Mouse (Mus musculus) neural tube, embryonic 12.5 days (tissue): ENCODE results near the gene Ppp1r15b. TPM values are rescaled to one million over a fixed set of nuclear protein-coding genes. Genes with fewer than 3 reads are reported as not detected.

Experiments used
- ATAC-seq: fragments of 200-750 bp; cut with Nextera tagmentation; 2 replicates; pipeline ENCODE4 v1.8.0; 2017; ENCODE audit warnings: low read depth, mild to moderate bottlenecking, moderate TSS enrichment, moderate library complexity; ENCODE audit not compliant: low FRiP score
- H3K27ac ChIP-seq: fragments of 300-500 bp; sonication (generic); 2 replicates; pipeline ENCODE4 v1.5.1; 2016
- H3K27me3 ChIP-seq: fragments of 300-500 bp; sonication (generic); replicated peaks from 2 replicates; pipeline ENCODE4 v1.6.1; 2016; ENCODE audit warnings: mild to moderate bottlenecking
- H3K36me3 ChIP-seq: fragments of 300-500 bp; sonication (generic); 2 replicates; pipeline ENCODE4 v1.6.1; 2016; ENCODE audit warnings: mild to moderate bottlenecking
- H3K4me1 ChIP-seq: fragments of 300-500 bp; sonication (generic); 2 replicates; pipeline ENCODE4 v1.6.1; 2016
- H3K4me2 ChIP-seq: fragments of 300-500 bp; sonication (generic); replicated peaks from 2 replicates; pipeline ENCODE4 v1.6.1; 2016; ENCODE audit warnings: mild to moderate bottlenecking
- H3K4me3 ChIP-seq: fragments of 300-500 bp; sonication (generic); 2 replicates; pipeline ENCODE4 v1.5.1; 2016
- H3K9ac ChIP-seq: fragments of 300-500 bp; sonication (generic); 2 replicates; pipeline ENCODE4 v1.6.1; 2016; ENCODE audit warnings: mild to moderate bottlenecking
- H3K9me3 ChIP-seq: fragments of 300-500 bp; sonication (generic); 2 replicates; pipeline ENCODE4 v1.6.1; 2016; ENCODE audit warnings: mild to moderate bottlenecking
- WGBS: fragments of 180-500 bp; shearing (Covaris S2); methylation state at CpG from one replicate; pipeline ENCODE4 v1.1.7; 2016; 5-methylcytosine and 5-hydroxymethylcytosine counted together
- polyA plus RNA-seq: library from polyadenylated mRNA; unstranded; fragments of >200 nt; fragmentation: Nextera tagmentation; extraction: Ambion mirVana; gene quantifications from 2 replicates; pipeline ENCODE4 v1.2.1, GENCODE M21; 2016

Ppp1r15b gene
- polyA plus RNA-seq, 1 experiment from 2014 or later, result 45.8 TPM

DNA sequence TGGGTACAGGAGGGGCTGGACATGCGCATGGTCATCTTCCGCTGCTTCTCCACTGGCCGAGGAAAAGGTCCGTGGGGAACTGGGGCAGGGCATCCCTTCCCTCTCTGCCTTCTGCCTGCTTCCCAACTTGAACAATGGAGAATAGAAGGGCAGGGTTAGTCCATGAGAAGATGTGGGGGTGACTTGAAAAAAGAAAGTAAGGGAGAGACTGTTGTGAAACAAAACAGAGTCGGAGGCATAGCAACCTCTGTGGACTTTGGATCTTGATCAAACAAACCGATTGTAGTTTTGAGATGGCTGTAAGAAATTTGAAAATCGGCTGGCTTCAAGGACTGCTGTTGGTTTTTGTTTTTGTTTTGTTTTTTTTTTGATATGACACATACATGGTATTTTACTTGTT lies 37.2 kb upstream of the Ppp1r15b start:
- whole genome bisulfite sequencing, result 94% methylated on average over 7 of the region's 7 CpGs
- H3K9ac ChIP-seq, result no peak overlapping the region
- no peak overlapping the region for H3K4me2 ChIP-seq
- H3K4me3 ChIP-seq, result no peak overlapping the region
- peaks cover 85% of the 10 kb centered on the region for H3K36me3 ChIP-seq
- H3K27me3 ChIP-seq, result no peaks in the 10 kb centered on the region
- H3K9me3 ChIP-seq, result no peaks in the 10 kb centered on the region
- no peak for ATAC-seq
- H3K27ac ChIP-seq, result no peak overlapping the region
- no peaks in the 10 kb centered on the region for H3K4me1 ChIP-seq

- Histone ChIP-seq H3K27me3 (no peaks in the 10 kb centered on the region), H3K4me2 (no peak overlapping the region), H3K9ac (no peak overlapping the region), H3K4me1 (no peaks in the 10 kb centered on the region), H3K4me3 (no peak overlapping the region), H3K9me3 (no peaks in the 10 kb centered on the region), H3K36me3 (peaks cover 93% of the 10 kb centered on the region), H3K27ac (no peak overlapping the region)
- 47% methylated on average over 17 of the region's 17 CpGs for WGBS
- ATAC-seq, result no peak
Observed at GRCm38 (mm10) chr1:133100980-133101798, 29.8 kb upstream of the Ppp1r15b start.

- H3K36me3 ChIP-seq, result peaks cover 92% of the 10 kb centered on the region
- ATAC-seq, result no peak
- no peak overlapping the region for H3K9ac ChIP-seq
- H3K27ac ChIP-seq, result no peak overlapping the region
- H3K9me3 ChIP-seq, result no peaks in the 10 kb centered on the region
- WGBS, result 86% methylated on average over 5 of the region's 5 CpGs
- no peak overlapping the region for H3K4me2 ChIP-seq
- no peaks in the 10 kb centered on the region for H3K4me1 ChIP-seq
- no peaks in the 10 kb centered on the region for H3K27me3 ChIP-seq
- H3K4me3 ChIP-seq, result no peak overlapping the region
Observed at GRCm38 (mm10) chr1:133102108-133102507, 28.8 kb upstream of the Ppp1r15b start.

DNA sequence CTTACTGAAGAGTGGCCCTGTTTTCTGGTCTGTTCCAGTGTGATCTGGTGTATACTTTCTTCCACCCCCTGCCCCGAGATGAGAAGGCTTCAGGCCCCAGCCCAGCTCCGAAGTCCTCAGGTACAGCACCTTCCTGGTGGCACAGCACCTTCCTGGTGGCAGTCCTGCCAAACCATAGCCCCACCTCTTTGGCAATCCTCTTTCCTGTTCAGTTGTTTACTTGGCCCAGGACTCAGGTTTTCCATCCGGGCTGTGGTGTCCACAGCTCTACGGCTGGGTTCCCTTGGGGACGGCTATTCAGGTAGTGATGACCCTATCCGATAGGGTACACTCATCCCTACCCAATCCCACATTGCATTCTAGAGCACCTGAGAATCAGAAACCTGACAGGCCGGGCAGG lies 27.6 kb upstream of the Ppp1r15b start:
- peaks cover 83% of the 10 kb centered on the region for H3K36me3 ChIP-seq

DNA sequence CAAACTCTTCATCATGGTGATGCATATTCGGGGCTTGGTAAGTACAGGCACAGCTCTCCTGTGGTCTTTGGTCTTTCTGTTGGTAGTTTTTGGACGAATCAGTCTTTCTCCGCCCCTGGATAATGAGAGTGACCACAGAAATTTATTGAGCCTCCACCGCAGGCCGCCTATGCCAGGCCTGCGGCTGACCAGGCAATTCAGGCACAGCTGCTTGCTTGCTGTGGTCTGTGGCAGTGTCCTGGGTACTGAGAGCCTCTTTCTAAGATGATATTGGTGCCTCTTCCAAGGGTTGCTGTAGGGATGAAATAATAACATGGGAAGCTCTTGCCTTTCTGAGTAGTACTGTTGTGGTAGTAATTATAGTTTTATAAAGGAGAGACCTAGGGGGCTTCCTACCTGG lies 27.1 kb upstream of the Ppp1r15b start:
- H3K4me2 ChIP-seq, result no peak overlapping the region
- H3K9me3 ChIP-seq, result no peaks in the 10 kb centered on the region
- WGBS, result 93% methylated on average over 6 of the region's 6 CpGs
- H3K4me3 ChIP-seq, result no peak overlapping the region
- H3K4me1 ChIP-seq, result no peaks in the 10 kb centered on the region
- H3K9ac ChIP-seq, result no peak overlapping the region
- H3K36me3 ChIP-seq, result peaks cover 78% of the 10 kb centered on the region
- no peak for ATAC-seq
- H3K27me3 ChIP-seq, result no peaks in the 10 kb centered on the region
- no peak overlapping the region for H3K27ac ChIP-seq

More for the DNA sequence above, 27.6 kb upstream of the Ppp1r15b start:
- Histone ChIP-seq H3K4me2 (no peak overlapping the region), H3K4me3 (no peak overlapping the region), H3K4me1 (no peaks in the 10 kb centered on the region), H3K27me3 (no peaks in the 10 kb centered on the region), H3K9ac (no peak overlapping the region), H3K27ac (no peak overlapping the region), H3K9me3 (no peaks in the 10 kb centered on the region)
- WGBS, result 95% methylated on average over 7 of the region's 7 CpGs
- no peak for ATAC-seq

DNA sequence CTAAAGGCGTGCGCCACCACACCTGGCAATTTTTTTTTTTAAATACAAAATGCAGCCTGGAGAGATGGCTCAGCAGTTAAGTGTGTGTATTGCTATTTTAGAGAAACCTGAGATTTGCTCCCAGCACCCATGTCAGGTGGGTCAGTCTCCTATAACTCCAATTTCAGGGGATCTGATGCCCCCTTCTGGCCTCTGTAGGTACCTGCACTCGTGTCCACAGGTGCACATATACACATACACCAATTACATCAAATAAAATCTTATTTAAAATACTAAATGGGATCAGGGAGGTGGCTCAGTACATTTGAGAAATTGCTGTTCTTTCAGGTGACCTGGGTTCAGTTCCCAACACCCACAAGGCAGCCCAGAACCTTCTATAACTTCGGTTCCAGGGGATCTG lies 14.8 kb upstream of the Ppp1r15b start:
- H3K4me1 ChIP-seq, result no peaks in the 10 kb centered on the region
- H3K9me3 ChIP-seq, result 0 out of 2 replicates have a peak, but pooled peaks cover 3% of the 10 kb centered on the region
- H3K9ac ChIP-seq, result no peak overlapping the region
- ATAC-seq, result no peak
- H3K36me3 ChIP-seq, result peaks cover under 1% of the 10 kb centered on the region; the same call in 1 of the 2 replicates
- 94% methylated on average over 4 of the region's 4 CpGs for whole genome bisulfite sequencing
- no peak overlapping the region for H3K27ac ChIP-seq
- no peak overlapping the region for H3K4me2 ChIP-seq
- no peak overlapping the region for H3K4me3 ChIP-seq
- no peaks in the 10 kb centered on the region for H3K27me3 ChIP-seq

- 92% methylated on average over 5 of the region's 5 CpGs for WGBS
- Histone ChIP-seq H3K4me1 (no peaks in the 10 kb centered on the region), H3K27me3 (no peaks in the 10 kb centered on the region), H3K27ac (no peak overlapping the region), H3K36me3 (no peaks in the 10 kb centered on the region; the same call in 1 of the 2 replicates), H3K9me3 (0 out of 2 replicates have a peak, but pooled peaks cover 3% of the 10 kb centered on the region), H3K9ac (no peak overlapping the region), H3K4me2 (no peak overlapping the region), H3K4me3 (no peak overlapping the region)
- ATAC-seq, result no peak
Observed at GRCm38 (mm10) chr1:133118127-133118526, 12.8 kb upstream of the Ppp1r15b start.

DNA sequence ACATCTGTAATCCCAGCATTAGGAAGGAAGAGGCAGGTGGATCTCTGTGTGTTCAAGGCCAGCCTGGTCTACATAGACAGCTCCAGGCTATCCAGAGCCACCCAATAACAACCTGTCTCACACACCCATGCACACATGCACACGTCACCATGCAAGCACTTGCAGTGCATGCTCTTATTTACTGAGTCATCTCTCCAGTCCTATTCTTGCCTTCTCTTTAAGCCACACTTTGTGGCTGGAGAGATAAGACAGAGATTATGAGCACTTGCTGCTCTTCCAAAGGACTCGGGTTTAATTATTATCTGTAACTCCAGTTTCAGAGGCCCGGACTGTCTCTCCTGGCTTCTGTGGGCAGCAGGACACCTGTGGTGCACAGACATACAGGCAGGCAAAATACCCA lies 12.1 kb upstream of the Ppp1r15b start:
- Histone ChIP-seq H3K4me2 (no peak overlapping the region), H3K27ac (no peak overlapping the region), H3K9me3 (0 out of 2 replicates have a peak, but pooled peaks cover 3% of the 10 kb centered on the region), H3K4me3 (no peak overlapping the region), H3K27me3 (no peaks in the 10 kb centered on the region), H3K9ac (no peak overlapping the region), H3K36me3 (no peaks in the 10 kb centered on the region; the same call in 1 of the 2 replicates), H3K4me1 (no peaks in the 10 kb centered on the region)
- ATAC-seq, result no peak
- WGBS, result 91% methylated on average over 3 of the region's 3 CpGs

- H3K4me3 ChIP-seq, result no peak overlapping the region
- H3K4me2 ChIP-seq, result no peak overlapping the region
- H3K9ac ChIP-seq, result no peak overlapping the region
- no peaks in the 10 kb centered on the region for H3K27me3 ChIP-seq
- ATAC-seq, result no peak
- no peak overlapping the region for H3K27ac ChIP-seq
- no peaks in the 10 kb centered on the region for H3K36me3 ChIP-seq
- H3K9me3 ChIP-seq, result no peaks in the 10 kb centered on the region
- H3K4me1 ChIP-seq, result no peaks in the 10 kb centered on the region
- WGBS, result 75% methylated on average over 7 of the region's 7 CpGs
Observed at GRCm38 (mm10) chr1:133119931-133120712, 10.8 kb upstream of the Ppp1r15b start.

DNA sequence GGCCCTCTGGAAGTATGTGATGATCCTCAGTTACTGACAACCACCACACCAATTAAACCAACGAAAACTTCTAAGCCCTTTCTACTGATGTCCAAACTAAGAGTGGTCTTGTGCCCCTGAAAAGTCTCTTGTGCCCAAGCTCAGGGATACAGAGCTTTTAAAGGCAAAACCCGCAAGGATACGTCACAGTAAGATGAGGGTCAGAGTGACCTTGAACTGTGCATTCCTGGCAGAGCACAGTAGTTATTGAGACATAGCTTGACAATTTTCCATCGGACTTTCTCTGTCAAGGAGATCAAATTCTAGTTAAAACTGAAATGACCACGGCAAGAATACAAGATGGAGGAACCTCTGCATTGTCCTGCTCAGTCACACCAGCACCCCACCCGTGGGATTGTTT lies 9.7 kb upstream of the Ppp1r15b start:
- Histone ChIP-seq H3K27ac (no peak overlapping the region), H3K9me3 (no peaks in the 10 kb centered on the region), H3K4me1 (no peaks in the 10 kb centered on the region; the same call in 1 of the 2 replicates), H3K36me3 (no peaks in the 10 kb centered on the region), H3K9ac (no peak overlapping the region), H3K4me3 (no peak overlapping the region), H3K27me3 (no peaks in the 10 kb centered on the region), H3K4me2 (no peak overlapping the region)
- no peak for ATAC-seq
- WGBS, result 70% methylated on average over 6 of the region's 6 CpGs

DNA sequence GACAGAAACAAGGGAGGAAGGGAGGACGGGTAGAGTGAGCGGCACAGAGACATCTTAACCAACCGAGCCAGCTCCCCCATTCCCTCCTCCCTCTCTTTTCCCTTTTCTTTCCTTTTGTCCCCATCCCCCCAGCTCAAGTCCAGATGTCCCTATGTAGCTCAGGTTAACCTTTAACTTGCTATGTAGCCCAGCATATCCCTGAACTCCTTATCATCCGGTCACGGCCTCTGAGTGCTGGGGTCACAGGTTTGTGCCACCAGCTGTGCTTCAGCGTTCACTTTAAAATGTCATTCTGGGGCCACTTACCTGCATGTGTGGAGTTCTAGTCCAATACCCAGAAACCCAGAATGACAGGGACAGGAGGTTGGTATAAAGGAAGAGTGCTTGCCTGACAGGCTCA lies 6.8 kb upstream of the Ppp1r15b start:
- no peaks in the 10 kb centered on the region; the same call in 1 of the 2 replicates for H3K4me1 ChIP-seq
- no peak overlapping the region for H3K4me3 ChIP-seq
- no peaks in the 10 kb centered on the region for H3K9me3 ChIP-seq
- no peak overlapping the region for H3K9ac ChIP-seq
- WGBS, result 79% methylated on average over 6 of the region's 6 CpGs
- H3K4me2 ChIP-seq, result no peak overlapping the region
- ATAC-seq, result no peak
- H3K27me3 ChIP-seq, result no peaks in the 10 kb centered on the region
- H3K36me3 ChIP-seq, result no peaks in the 10 kb centered on the region
- no peak overlapping the region for H3K27ac ChIP-seq

- Histone ChIP-seq H3K4me2 (no peak overlapping the region), H3K9ac (no peak overlapping the region), H3K27me3 (no peaks in the 10 kb centered on the region), H3K4me1 (peaks cover 2% of the 10 kb centered on the region; the same call in 1 of the 2 replicates), H3K4me3 (no peak overlapping the region), H3K27ac (no peak overlapping the region), H3K9me3 (no peaks in the 10 kb centered on the region), H3K36me3 (no peaks in the 10 kb centered on the region)
- WGBS, result 92% methylated on average over 9 of the region's 9 CpGs
- no peak for ATAC-seq
Observed at GRCm38 (mm10) chr1:133125640-133126364, 5.1 kb upstream of the Ppp1r15b start.
